In the genomic region with DNA sequence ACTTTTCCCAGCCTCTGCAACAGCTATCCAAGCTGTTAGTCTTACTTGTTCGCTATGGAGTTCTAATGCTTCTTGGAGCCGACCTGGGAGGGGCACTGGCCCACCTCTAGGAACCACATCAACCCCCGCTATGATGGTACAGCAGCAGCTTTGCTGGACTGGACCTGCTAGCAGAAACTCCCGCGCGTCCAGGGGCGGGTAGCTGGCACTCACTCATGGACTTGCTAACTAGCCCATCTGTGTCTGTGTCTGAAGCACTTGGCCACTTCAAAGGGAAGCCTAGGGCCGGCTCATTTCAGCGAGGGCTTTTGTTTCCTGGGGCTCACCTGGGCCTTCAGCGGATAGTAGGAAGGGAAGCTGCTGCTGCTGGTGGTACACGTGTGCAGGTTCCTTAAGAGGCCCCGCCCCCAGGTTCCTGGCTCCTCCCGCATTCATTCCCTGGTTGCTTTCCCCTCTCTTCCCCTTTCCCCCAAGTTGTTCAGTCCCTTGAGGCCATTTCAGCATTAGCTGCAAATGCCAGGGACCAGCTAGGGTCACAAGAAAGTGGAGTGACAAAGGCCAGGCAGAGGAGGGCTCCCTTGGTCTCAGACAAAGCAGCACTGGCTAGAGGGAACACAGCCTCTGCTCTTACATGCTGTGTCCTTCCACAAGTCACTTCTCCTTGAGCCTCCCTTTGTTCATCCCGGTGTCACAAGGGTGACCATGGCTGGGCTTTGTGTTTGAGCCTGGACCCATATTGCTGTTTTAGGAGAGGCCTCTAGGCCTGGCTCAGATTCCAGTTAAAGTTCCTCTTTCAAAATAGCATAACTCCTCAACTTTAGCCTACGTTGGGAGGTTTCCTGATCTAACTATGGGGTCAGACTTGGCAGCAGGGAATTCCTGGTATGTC, we compare ENCODE assay signal across 8 mouse cellular contexts. TPM values are rescaled to one million over a fixed set of nuclear protein-coding genes. Genes with fewer than 3 reads are reported as not detected.
DNase-seq lines count a peak whose midpoint lies in the region; ATAC-seq and TF ChIP-seq lines count a peak whose summit lies in the region.

A gene (minus strand): TSS at position 393 of the 889 bp plus-strand sequence.

- H3K36me3 ChIP-seq in testis, adult 2 months (ENCODE audit: control insufficient read depth, insufficient read depth, low read length), result no peaks in the 10 kb centered on the region
- no peaks in the 10 kb centered on the region for H3K36me3 ChIP-seq in forebrain, postnatal 0 days (ENCODE audit: insufficient read depth)
- H3K36me3 ChIP-seq in kidney, embryonic 15.5 days, result no peaks in the 10 kb centered on the region

- H3K4me2 ChIP-seq in forebrain, postnatal 0 days (ENCODE audit: low read depth), result peak within 1 kb of the TSS; percentile 70
- peak within 1 kb of the TSS; percentile 72 for H3K4me2 ChIP-seq in kidney, embryonic 15.5 days

- ATAC-seq in forebrain, postnatal 0 days, result peak; percentile 40
- ATAC-seq in kidney, embryonic 15.5 days (replicated peaks; ENCODE audit: low FRiP score), result 0 out of 2 replicates have a peak, but pooled peaks have one; percentile 37

- TF ChIP-seq POLR2A in testis, adult 2 months (IDR thresholded peaks at IDR 0.05; ENCODE audit: control insufficient read depth, low read depth, low read length), result no peak

- DNase-seq in testis, postnatal 10 days (ENCODE audit: low spot score), result no peak
- DNase-seq in forebrain, postnatal 0 days, result no peak
- peak; percentile 35 for DNase-seq in lung, postnatal 10 days
- DNase-seq in right cerebral cortex, postnatal 4 days, result peak; percentile 39
- DNase-seq in T-cell, adult 2 months (ENCODE audit: low spot score), result no peak
- no peak for DNase-seq in thymus, postnatal 36 days

- no peaks in the 10 kb centered on the region for H3K27me3 ChIP-seq in testis, adult 2 months (ENCODE audit: control insufficient read depth, insufficient read depth, low read length)
- no peaks in the 10 kb centered on the region for H3K27me3 ChIP-seq in forebrain, postnatal 0 days (ENCODE audit: insufficient read depth, low read length)
- H3K27me3 ChIP-seq in kidney, embryonic 15.5 days, result peaks cover 18% of the 10 kb centered on the region

- H3K9me3 ChIP-seq in forebrain, postnatal 0 days (ENCODE audit: low read length), result no peaks in the 10 kb centered on the region
- no peaks in the 10 kb centered on the region for H3K9me3 ChIP-seq in kidney, embryonic 15.5 days (replicated peaks)

- H3K4me3 ChIP-seq in testis, adult 2 months (ENCODE audit: control insufficient read depth, low read depth, low read length), result peak within 1 kb of the TSS; percentile 37
- peak within 1 kb of the TSS; percentile 38 for H3K4me3 ChIP-seq in forebrain, postnatal 0 days (ENCODE audit: low read depth, low read length)
- peak within 1 kb of the TSS; percentile 36 for H3K4me3 ChIP-seq in kidney, embryonic 15.5 days (replicated peaks)

- peaks cover 20% of the 10 kb centered on the region for H3K4me1 ChIP-seq in testis, adult 2 months (ENCODE audit: control insufficient read depth, insufficient read depth, low read length)
- H3K4me1 ChIP-seq in forebrain, postnatal 0 days (ENCODE audit: insufficient read depth), result peaks cover 14% of the 10 kb centered on the region; the same call in 1 of the 2 replicates
- H3K4me1 ChIP-seq in kidney, embryonic 15.5 days, result peaks cover 25% of the 10 kb centered on the region

- no peak within 1 kb of the TSS for H3K27ac ChIP-seq in testis, adult 2 months (ENCODE audit: control insufficient read depth, insufficient read depth, low read depth, low read length)
- peak within 1 kb of the TSS; percentile 40; the same call in 1 of the 2 replicates for H3K27ac ChIP-seq in forebrain, postnatal 0 days (ENCODE audit: low read depth, low read length)
- peak within 1 kb of the TSS; percentile 66 for H3K27ac ChIP-seq in kidney, embryonic 15.5 days

- WGBS in forebrain, postnatal 0 days, result 6% methylated on average over 15 of the region's 15 CpGs
- WGBS in kidney, embryonic 15.5 days, result 8% methylated on average over 15 of the region's 15 CpGs

- no peak for TF ChIP-seq CTCF in testis, adult 2 months (IDR thresholded peaks at IDR 0.05; ENCODE audit: control insufficient read depth, insufficient read depth, insufficient replicate concordance, low read depth, low read length)
- TF ChIP-seq CTCF in forebrain, postnatal 0 days (IDR thresholded peaks at IDR 0.05; ENCODE audit: low read depth), result no peak

- peak within 1 kb of the TSS; percentile 15 for H3K9ac ChIP-seq in forebrain, postnatal 0 days
- peak within 1 kb of the TSS; percentile 33; the same call in 1 of the 2 replicates for H3K9ac ChIP-seq in kidney, embryonic 15.5 days

RNA-seq across cellular contexts. Expression of the gene that starts here (rescaled TPM):
- 0.37 and 0.53 TPM in 2 replicates for polyA plus RNA-seq in testis, adult 2 months (2012; rRNA removed)
- total RNA-seq in forebrain, postnatal 0 days (2014; rRNA removed), result 0.19 and 0.38 TPM in 2 replicates
- polyA plus RNA-seq in forebrain, postnatal 0 days (2015; fragmentation: Nextera tagmentation; extraction: Ambion mirVana), result 0.10 and 0.21 TPM in 2 replicates
- 1.3 and 2.1 TPM in 2 replicates for polyA plus RNA-seq in kidney, embryonic 15.5 days (2015; fragmentation: Nextera tagmentation; extraction: Ambion mirVana)

Comparison
In these comparisons a context has a peak if more than half of its experiments do, and no peak if none do; other contexts are left out.
1. Peak in ATAC-seq, H3K4me3 ChIP-seq, H3K27ac ChIP-seq, H3K9ac ChIP-seq and H3K4me2 ChIP-seq in forebrain, postnatal 0 days; RNA of the gene not detected or under 1 TPM.
2. DNase-seq: peak in lung, postnatal 10 days (single experiment) and right cerebral cortex, postnatal 4 days (single experiment); none in testis, postnatal 10 days (single experiment), forebrain, postnatal 0 days (single experiment), T-cell, adult 2 months (single experiment) and thymus, postnatal 36 days (0 of 2).
3. Peak in every context shown above with its lines, with median percentiles within 50 percentile points of each other: H3K4me3 ChIP-seq.